In the genomic region with DNA sequence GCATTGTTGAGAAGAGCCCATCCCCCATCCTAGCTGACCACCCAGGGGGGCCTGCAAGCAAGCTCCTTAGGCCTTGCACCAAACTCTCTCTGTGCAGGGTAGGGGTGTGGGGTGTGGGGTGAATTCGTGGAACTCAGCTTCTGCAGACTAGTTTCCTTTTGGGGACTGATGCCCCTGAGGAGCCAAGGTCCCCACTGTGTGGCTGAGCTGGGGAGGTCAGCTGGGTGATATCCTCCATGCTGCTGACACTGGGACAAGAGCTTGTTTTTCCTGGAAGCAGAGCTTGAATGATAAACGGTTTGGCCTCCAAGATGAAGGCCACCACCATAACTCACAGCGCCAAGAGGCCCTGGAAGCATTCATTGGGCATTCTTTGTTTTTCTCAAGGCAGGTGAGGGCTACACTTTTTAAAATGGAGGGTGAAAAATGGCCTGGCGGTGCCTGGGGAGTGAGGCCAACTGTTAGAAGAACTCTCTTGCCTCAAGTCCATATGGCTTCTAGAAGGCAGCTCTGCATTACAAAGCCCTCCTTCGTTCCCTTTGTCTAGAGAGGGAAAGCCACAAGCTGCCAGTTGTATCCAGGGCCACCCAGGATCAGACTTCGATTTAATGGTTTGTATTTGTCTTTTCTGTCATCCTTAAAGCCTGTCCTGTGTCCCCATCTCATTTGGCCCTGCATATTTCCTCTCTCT, we compare ENCODE assay signal across 21 mouse cellular contexts.
A peak's percentile ranks its signal among the peaks of the same experiment; 100 is the strongest.
DNase-seq lines count a peak whose midpoint lies in the region; ATAC-seq and TF ChIP-seq lines count a peak whose summit lies in the region.
"Had no signal": no experiment of that assay in that cellular context is flagged by ENCODE, and none has a peak within 500 bp of the region (broad histone marks: within the 10 kb centered on the region; RNA-seq: fewer than 3 reads in every experiment).

No protein-coding gene starts in this region.

- TF ChIP-seq CTCF in ES-Bruce4 (IDR thresholded peaks at IDR 0.05; ENCODE audit: low read depth, low read length) = no peak

- no peaks in the 10 kb centered on the region for H3K36me3 ChIP-seq in ES-Bruce4 (ENCODE audit: control insufficient read depth, insufficient read depth, low read length, poor library complexity, severe bottlenecking)
- H3K36me3 ChIP-seq: embryonic facial prominence, embryonic 10.5 days; hindbrain, embryonic 13.5 days; limb, embryonic 12.5 days; liver, embryonic 15.5 days; neural tube, embryonic 13.5 days had no signal

- no peak overlapping the region for H3K4me3 ChIP-seq in ES-Bruce4 (ENCODE audit: low read depth, low read length)
- H3K4me3 ChIP-seq: embryonic facial prominence, embryonic 10.5 days; erythroblast, embryonic 14.5 days; hindbrain, embryonic 13.5 days; limb, embryonic 12.5 days; liver, embryonic 15.5 days; neural tube, embryonic 13.5 days had no signal

- no peak for ATAC-seq in megakaryocyte progenitor cell, adult 5-6 weeks (replicated peaks; ENCODE audit: poor library complexity)
- no peak for ATAC-seq in cerebellum, adult (ENCODE audit: insufficient number of reproducible peaks, low FRiP score, low TSS enrichment)
- ATAC-seq: CD4-positive, CD25-positive, alpha-beta regulatory T cell, adult 4 months; forebrain, embryonic 14.5 days; intestine, postnatal 0 days; lung, postnatal 0 days had no signal

- peaks cover 13% of the 10 kb centered on the region for H3K4me1 ChIP-seq in ES-Bruce4 (ENCODE audit: control insufficient read depth, insufficient read depth, low read length)
- H3K4me1 ChIP-seq: liver, embryonic 15.5 days had no signal

- H3K27me3 ChIP-seq in ES-Bruce4 (ENCODE audit: control insufficient read depth, insufficient read depth, low read length, poor library complexity, severe bottlenecking) = no peaks in the 10 kb centered on the region
- H3K27me3 ChIP-seq: limb, embryonic 12.5 days; liver, embryonic 15.5 days had no signal

- TF ChIP-seq POLR2A in ES-Bruce4 (IDR thresholded peaks at IDR 0.05; ENCODE audit: insufficient read depth, low read length) = no peak

- peak; percentile 87 for TF ChIP-seq EP300 in ES-Bruce4 (IDR thresholded peaks at IDR 0.05; ENCODE audit: insufficient read depth, low read depth, low read length)

- H3K9ac ChIP-seq in ES-Bruce4 (ENCODE audit: low read depth, poor library complexity, severe bottlenecking) = no peak overlapping the region
- H3K9ac ChIP-seq: hindbrain, embryonic 13.5 days; limb, embryonic 12.5 days; liver, embryonic 15.5 days; neural tube, embryonic 13.5 days had no signal

- no peaks in the 10 kb centered on the region for H3K9me3 ChIP-seq in ES-Bruce4 (replicated peaks; ENCODE audit: control insufficient read depth, insufficient read depth, low read length, poor library complexity, severe bottlenecking)
- H3K9me3 ChIP-seq: liver, embryonic 15.5 days had no signal

- DNase-seq in embryo, embryonic 10.5 days (ENCODE audit: low spot score) = peak; percentile 38
- no peak for DNase-seq in embryo, embryonic 9.5 days (ENCODE audit: extremely low spot score)
- peak; percentile 63 for DNase-seq in adrenal gland, postnatal 10 days
- peak; percentile 16 for DNase-seq in kidney, adult 9 months
- no peak for DNase-seq in urinary bladder, postnatal 14 days (ENCODE audit: low spot score)
- DNase-seq: cerebellum, adult 11-12 months; cerebellum, postnatal 25 days; heart, adult 18-20 months had no signal

- H3K27ac ChIP-seq in ES-Bruce4 (ENCODE audit: insufficient read depth, low read length) = peak overlapping the region; percentile 83
- H3K27ac ChIP-seq: embryonic facial prominence, embryonic 10.5 days; hindbrain, embryonic 13.5 days; limb, embryonic 12.5 days; liver, embryonic 15.5 days; neural tube, embryonic 13.5 days had no signal

Comparison
In these comparisons a context has a peak if more than half of its experiments do, and no peak if none do; other contexts are left out.
1. DNase-seq: peak in embryo, embryonic 10.5 days (single experiment), adrenal gland, postnatal 10 days (single experiment) and kidney, adult 9 months (single experiment); none in embryo, embryonic 9.5 days (single experiment) and urinary bladder, postnatal 14 days (single experiment).